Mouse (Mus musculus): ENCODE data around the gene Ino80b.

Ino80b gene

GRCm38 (mm10) chr6:83125331-83125730 lies at the start of gene Ino80b:
TSS of gene Ino80b (minus strand) at chr6:83125431.
- DNase-seq (ENCODE audit: low spot score), result no peak

GRCm38 (mm10) chr6:83172240-83172920 lies 47.1 kb upstream of the Ino80b start:
- peak; percentile 38 for DNase-seq (ENCODE audit: low spot score)

GRCm38 (mm10) chr6:83171063-83171462 lies 45.8 kb upstream of the Ino80b start:
- DNase-seq (ENCODE audit: low spot score), result no peak

- peak; percentile 84 for DNase-seq (ENCODE audit: low spot score)
These were observed 44.6 kb upstream of the Ino80b start for GRCm38 (mm10) chr6:83169872-83170271.

- DNase-seq (ENCODE audit: low spot score), result peak; percentile 57
These were observed 41.0 kb upstream of the Ino80b start for GRCm38 (mm10) chr6:83166243-83166630.

GRCm38 (mm10) chr6:83165607-83166242 lies 40.5 kb upstream of the Ino80b start, which contains the start of gene Dctn1:
TSS of gene Dctn1 (plus strand) at chr6:83165920.
- peak; percentile 98 for DNase-seq (ENCODE audit: low spot score)

- DNase-seq (ENCODE audit: low spot score), result no peak
These were observed 39.9 kb upstream of the Ino80b start for GRCm38 (mm10) chr6:83165026-83165606.

GRCm38 (mm10) chr6:83162701-83163100 lies 37.5 kb upstream of the Ino80b start:
- DNase-seq (ENCODE audit: low spot score), result peak; percentile 85

- DNase-seq (ENCODE audit: low spot score), result no peak
These were observed 36.9 kb upstream of the Ino80b start for GRCm38 (mm10) chr6:83161921-83162641.

- DNase-seq (ENCODE audit: low spot score), result no peak
These were observed 36.2 kb upstream of the Ino80b start for GRCm38 (mm10) chr6:83161442-83161841.

- peak; percentile 81 for DNase-seq (ENCODE audit: low spot score)
These were observed 34.2 kb upstream of the Ino80b start for GRCm38 (mm10) chr6:83159456-83159855.

- DNase-seq (ENCODE audit: low spot score), result no peak
These were observed 31.0 kb upstream of the Ino80b start, which contains the start of the genes Wdr54 and 1700003E16Rik for GRCm38 (mm10) chr6:83156259-83156684. TSS of gene Wdr54 (minus strand) at chr6:83156397. TSS of gene 1700003E16Rik (plus strand) at chr6:83156404.

GRCm38 (mm10) chr6:83155552-83156238 lies 30.5 kb upstream of the Ino80b start:
- no peak for DNase-seq (ENCODE audit: low spot score)

- DNase-seq (ENCODE audit: low spot score), result no peak
These were observed 28.3 kb upstream of the Ino80b start for GRCm38 (mm10) chr6:83153485-83153884.

- no peak for DNase-seq (ENCODE audit: low spot score)
These were observed 27.8 kb upstream of the Ino80b start for GRCm38 (mm10) chr6:83153038-83153437.

GRCm38 (mm10) chr6:83151721-83152120 lies 26.5 kb upstream of the Ino80b start:
- DNase-seq (ENCODE audit: low spot score), result no peak

- no peak for DNase-seq (ENCODE audit: low spot score)
These were observed 22.0 kb upstream of the Ino80b start for GRCm38 (mm10) chr6:83147280-83147679.

- DNase-seq (ENCODE audit: low spot score), result no peak
These were observed 20.6 kb upstream of the Ino80b start for GRCm38 (mm10) chr6:83145805-83146204.

- DNase-seq (ENCODE audit: low spot score), result no peak
These were observed 20.0 kb upstream of the Ino80b start for GRCm38 (mm10) chr6:83145209-83145608.

GRCm38 (mm10) chr6:83142886-83143285 lies 17.7 kb upstream of the Ino80b start:
- DNase-seq (ENCODE audit: low spot score), result no peak

- DNase-seq (ENCODE audit: low spot score), result no peak
These were observed 17.0 kb upstream of the Ino80b start for GRCm38 (mm10) chr6:83142211-83142731.

- no peak for DNase-seq (ENCODE audit: low spot score)
These were observed 16.4 kb upstream of the Ino80b start for GRCm38 (mm10) chr6:83141636-83142035.
